Mouse (Mus musculus) spleen, postnatal 10 days (tissue): ENCODE results near the gene Phtf1.

Source experiments
- DNase-seq, 2 experiments: peaks; one replicate each; pipeline ENCODE4 v3.0.0; 2021 to 2022; ENCODE audit warnings: low spot score in 2 of 2

Phtf1 gene

DNA sequence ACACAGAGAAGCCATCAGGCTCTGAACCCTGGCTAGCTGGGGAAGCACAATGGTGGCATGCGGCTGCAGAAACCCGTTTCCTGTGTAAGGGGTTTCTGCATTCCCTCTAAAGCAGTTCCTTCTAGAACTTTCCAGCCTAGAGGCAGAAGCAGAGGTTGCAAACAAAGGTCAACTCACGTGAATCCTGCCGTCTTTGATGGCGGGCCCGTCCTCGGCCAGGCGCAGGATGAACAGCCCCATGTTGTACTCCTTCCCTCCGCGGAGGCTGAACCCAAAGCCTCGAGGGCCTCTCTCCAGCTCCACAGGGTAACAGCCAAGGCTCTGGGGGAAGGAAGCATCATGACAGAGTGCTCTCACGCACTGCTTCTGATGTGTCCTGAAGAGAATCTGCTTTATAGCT lies 52.2 kb downstream of the Phtf1 start:
- DNase-seq = no peak

GRCm38 (mm10) chr3:104026938-104027337 lies 59.0 kb downstream of the Phtf1 start:
- DNase-seq = no peak

DNA sequence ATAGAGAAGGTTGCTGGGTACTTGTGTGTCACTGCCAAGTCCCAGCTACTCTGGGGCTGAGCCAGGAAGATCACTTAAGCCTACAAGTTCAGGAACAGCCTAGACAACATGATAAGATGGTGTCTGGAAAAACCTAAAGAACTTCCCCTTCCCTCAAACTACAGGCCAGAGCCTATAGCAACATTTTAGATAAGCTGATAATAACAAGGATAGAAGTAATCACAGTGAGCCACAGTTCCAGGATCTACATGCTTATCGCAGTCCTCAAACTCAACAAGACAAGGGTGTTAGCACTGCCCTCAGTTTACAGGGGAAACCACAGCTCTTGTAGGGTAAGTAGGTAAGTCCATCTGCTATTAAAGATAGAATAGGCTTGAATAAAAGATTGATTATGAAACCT lies 64.2 kb downstream of the Phtf1 start:
- no peak for DNase-seq

- no peak for DNase-seq
These were observed 64.8 kb downstream of the Phtf1 start for GRCm38 (mm10) chr3:104032747-104033146.

GRCm38 (mm10) chr3:104059001-104059622 lies 91.2 kb downstream of the Phtf1 start:
- DNase-seq = no peak

DNA sequence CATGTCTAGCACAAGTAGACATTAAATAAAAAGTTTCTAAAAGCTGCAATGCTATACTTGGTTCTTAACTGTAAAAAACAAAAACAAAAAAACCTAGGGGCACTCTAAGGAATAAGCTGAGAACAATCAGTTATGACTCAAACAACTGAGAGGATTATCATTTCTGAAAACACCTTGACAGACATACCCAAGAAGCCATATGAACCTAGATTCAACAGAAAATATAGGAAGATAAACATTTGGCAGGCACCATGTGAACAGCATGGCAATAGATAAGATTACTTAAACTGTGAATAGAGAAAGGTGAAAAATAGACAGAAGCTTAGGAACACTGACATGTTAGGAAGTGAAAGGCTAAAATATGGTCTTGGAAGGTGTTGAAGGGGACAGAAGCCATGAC lies 101.5 kb downstream of the Phtf1 start:
- no peak for DNase-seq
